Mouse (Mus musculus) layer of hippocampus, adult 9-10 months (tissue): ENCODE data around the gene Nmrk2.

Experiments
- DNase-seq: peaks from one replicate; pipeline ENCODE4 v3.0.0; 2022; ENCODE audit warnings: low spot score

The Nmrk2 gene

DNA sequence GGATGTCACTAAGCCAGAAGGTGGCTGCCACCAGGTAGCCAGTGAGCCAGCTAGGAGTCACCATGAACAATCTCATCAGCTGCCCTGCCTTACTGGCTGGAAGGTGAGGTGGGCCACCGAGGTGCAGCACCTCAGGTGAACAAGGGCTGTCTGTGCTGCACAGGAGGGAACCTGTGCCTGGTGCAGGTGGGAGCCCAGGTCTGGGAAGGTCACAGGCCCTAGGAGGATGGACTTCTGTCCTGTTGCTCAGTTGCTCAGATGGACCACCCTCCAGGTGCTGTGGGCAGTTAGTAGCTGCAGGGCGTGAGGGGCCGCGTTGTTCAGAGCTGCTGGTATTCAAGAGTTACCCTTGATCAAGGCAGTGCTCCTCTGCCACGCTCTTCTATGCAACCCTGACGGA, 15.0 kb upstream of the Nmrk2 start:
- DNase-seq: no peak

DNA sequence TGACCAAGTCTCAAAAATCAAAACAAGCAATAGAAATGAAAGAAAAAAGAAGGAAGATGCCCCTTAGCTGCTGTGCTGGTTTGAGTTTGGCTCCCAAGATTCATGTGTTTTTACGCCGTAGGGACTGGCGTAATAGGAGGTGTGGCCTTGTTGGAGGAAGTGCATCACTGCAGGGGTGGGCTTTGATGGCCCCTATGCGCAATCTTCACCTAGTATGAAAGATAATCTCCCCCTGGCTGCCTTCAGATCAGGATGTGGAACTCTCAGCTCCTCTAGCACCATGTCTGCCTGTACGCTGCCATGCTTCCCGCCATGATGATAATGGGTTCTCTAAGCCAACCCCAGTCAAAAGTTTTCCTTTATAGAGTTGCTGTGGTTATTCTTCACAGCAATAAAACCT, 14.4 kb upstream of the Nmrk2 start:
- no peak for DNase-seq

GRCm38 (mm10) chr10:81210154-81210553, 8.3 kb upstream of the Nmrk2 start:
- DNase-seq: no peak

DNA sequence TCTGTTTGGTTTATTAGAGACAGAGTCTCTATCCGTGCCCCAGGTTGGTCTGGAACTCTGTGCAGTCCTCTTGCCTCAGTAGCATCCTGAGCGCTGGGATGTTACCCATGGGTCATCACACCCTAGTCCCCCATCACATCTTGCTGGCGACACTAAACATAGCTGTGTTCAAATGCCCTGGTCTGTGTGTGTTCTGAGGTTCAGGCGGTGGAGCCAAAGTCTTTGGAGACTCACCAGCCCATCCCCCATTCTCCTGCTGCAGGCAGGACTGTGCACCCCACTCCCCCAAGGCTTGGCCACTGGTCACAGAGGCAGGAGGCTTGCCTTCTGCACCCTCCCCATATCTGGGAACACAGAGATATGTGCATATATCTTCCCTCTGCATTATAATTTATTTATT, 2.3 kb upstream of the Nmrk2 start:
- no peak for DNase-seq

GRCm38 (mm10) chr10:81202978-81203720, 1.3 kb upstream of the Nmrk2 start:
- DNase-seq: no peak

- no peak for DNase-seq
These were observed 1.1 kb downstream of the Nmrk2 start for GRCm38 (mm10) chr10:81200605-81201287.

DNA sequence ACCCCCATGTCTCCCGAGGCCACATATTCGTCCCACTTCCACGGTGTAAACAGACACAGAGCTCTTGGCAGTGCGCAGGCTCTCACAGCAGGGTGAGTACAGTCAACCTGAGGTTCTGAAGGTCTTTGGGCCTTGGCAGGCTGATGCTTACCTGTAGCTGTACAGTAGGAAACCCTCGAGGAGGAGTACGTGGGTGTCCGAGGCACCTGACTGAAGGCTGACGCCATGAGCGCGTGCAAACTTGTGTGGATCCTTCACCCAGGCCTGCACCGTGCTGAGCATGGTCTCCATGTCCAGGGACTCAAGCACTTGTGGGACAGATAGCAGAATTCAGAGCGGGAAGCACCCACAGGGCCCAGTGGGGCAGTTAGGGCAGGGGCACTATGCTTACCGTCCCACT, 1.7 kb downstream of the Nmrk2 start:
- no peak for DNase-seq

DNA sequence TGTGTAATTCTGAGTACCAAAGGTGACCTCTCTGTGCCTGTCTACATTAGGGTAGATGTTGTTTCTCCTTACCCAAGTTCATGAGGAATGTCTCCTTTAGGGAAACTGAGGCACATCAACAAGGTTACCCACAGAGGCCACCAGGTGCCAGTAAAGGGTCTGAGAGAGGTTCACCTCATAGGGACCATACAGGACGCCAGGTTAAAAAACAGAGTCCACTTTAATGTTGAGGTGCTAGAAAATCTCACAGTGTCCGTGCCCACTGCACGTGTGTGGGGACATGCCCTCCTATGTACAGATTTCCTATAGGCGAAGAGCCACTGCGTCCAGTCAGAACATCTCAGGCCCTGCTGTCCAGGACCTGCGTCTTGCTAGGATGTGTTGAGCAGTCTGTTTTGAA, 2.9 kb downstream of the Nmrk2 start:
- DNase-seq: no peak

- DNase-seq: no peak
These were observed 3.6 kb downstream of the Nmrk2 start for GRCm38 (mm10) chr10:81198230-81198629.

DNA sequence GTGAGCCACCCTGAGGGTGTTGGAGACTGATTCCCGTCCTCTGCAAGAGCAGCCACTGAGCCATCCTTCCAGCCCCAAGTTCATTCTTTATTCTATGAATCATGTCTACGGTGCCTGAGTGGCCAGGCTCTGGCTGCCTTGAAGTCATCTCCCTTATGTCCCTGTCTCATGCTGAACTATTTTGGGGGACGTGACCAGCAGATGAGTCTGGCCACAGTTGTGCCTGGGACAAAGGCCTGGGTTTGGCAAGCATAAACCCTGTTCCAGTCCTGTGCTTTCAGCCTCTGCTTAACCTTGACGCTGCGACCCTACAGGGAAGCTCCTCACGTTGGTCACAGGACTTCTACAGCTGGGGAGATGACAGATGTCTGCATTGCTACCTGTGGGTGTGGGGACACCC, 4.5 kb downstream of the Nmrk2 start:
- no peak for DNase-seq

DNA sequence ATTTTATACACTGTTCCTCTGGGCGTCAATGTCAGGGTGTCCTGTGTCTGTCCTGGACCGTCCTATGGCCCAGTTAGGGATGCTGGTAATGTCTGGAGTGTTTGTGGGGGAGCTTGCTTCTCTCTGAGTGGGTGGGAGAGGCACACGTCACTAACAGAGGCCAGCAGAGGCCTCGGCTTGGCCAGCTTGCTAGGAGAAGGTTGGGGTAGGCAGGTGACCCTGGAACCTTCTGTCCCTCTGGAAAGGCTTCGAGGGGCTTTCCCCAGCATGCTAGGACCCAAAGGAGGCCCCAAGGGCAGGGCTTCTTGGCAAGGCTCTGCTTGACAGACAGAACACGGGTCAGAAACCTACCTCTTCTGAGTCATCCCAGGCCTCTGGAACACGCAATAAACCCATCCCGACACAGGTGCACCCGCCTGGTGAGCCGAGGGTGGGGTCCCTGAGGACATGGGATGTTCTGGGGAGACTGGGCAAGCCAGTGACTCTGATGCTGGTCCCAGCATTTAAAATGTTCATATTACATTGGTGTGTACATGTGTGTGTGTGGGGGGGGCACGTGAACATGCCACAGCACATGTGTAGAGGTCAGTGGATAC, 5.3 kb downstream of the Nmrk2 start:
- DNase-seq: no peak

DNA sequence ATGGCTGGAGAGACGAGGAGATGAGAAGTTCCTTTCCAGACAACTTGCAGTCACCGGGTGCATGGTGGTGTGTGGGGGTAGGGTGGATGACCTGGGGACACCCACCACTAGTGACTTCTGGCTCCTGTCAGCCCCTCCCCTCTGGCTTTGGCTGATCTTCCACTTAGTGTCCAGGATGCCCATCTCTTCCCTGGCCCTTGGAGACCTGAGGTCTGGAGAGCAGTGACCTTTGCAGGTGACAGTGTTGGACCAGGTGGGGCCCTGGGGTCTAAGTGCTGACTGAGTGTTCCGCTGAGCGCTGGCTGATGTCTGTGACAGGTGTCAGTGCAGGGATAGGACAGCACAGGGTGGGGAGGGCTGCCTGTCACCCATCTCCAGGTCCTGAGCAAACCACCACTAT, 6.6 kb downstream of the Nmrk2 start:
- DNase-seq: no peak

- DNase-seq: no peak
These were observed 7.7 kb downstream of the Nmrk2 start for GRCm38 (mm10) chr10:81193991-81194774.

DNA sequence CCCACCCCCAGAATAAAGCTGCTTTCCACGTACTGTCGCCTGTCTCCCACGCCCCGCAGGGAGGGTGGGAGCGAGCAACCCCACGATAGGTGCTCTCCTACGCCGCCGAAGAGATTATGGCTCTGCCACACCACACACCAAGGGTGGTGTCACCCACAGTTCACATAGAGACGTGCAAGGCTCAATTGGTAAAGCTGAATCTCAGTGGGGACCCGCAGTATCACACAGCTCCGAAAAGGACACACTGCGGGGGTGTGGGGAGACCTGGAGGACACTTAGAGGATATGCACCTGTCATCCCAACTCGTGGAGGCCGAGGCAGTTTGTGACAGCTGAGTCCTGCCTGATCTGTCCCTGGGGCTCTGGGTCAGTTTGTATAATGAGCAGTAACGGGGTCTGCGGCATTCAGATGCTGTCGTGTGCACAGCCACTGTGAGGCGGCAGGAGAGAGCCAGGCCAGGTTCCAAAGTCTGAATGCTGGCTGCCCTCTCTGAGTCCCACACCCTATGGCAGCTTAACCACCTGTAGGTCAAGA, 8.8 kb downstream of the Nmrk2 start:
- DNase-seq: no peak

DNA sequence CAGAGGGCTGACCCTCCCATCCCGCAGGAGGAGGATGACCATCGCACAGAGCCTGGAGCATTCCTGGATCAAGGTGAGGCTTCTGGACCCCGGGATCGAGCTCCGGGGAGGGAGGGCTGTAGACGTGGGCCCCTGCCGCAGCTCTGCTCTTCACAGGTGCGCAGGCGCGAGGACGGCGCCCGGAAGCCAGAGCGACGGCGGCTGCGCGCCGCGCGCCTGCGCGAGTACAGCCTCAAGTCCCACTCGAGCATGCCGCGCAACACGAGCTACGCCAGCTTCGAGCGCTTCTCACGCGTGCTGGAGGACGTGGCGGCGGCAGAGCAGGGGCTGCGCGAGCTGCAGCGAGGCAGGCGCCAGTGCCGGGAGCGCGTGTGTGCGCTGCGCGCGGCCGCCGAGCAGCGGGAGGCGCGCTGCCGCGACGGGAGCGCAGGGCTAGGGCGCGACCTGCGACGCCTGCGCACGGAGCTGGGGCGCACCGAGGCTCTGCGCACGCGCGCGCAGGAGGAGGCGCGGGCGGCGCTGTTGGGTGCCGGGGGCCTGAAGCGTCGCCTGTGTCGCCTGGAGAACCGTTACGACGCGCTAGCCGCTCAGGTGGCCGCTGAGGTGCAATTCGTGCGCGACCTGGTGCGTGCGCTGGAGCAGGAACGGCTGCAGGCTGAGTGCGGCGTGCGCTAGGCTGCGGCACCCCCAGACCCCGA, 9.4 kb downstream of the Nmrk2 start:
- DNase-seq: peak; percentile 74

DNA sequence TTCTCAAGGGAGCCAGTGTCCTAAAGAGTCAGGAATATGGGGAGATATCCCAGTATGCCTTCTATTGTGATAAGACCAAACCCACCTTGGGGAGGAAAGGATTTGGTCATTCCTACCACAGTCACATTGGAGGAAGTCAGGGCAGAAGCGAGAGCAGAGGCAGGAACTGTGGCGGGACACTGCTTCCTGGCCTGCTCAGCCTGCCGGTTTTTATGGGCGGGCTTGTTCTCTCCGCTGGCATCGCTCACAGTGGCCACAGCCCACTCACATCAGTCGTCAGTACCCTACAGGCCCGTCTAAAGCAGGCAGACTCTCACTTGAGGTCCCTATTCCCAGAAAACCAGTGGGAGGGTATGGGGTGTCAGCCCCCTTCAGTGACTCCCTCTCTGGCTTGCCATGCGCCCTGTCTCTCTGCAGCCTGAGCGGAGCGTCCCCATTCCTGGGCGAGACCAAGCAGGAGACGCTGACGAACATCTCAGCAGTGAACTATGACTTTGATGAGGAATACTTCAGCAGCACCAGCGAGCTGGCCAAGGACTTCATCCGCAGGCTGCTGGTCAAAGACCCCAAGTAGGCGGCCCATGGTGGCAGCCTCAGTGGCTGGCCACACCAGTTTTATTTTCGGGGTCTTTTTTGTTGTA, 10.4 kb downstream of the Nmrk2 start:
- no peak for DNase-seq

- DNase-seq: no peak
These were observed 10.9 kb downstream of the Nmrk2 start for GRCm38 (mm10) chr10:81190912-81191321.

- no peak for DNase-seq
These were observed 11.5 kb downstream of the Nmrk2 start for GRCm38 (mm10) chr10:81190236-81190911.

GRCm38 (mm10) chr10:81189821-81190220, 12.0 kb downstream of the Nmrk2 start:
- DNase-seq: no peak

- no peak for DNase-seq
These were observed 14.7 kb downstream of the Nmrk2 start for GRCm38 (mm10) chr10:81187161-81187560.

GRCm38 (mm10) chr10:81184765-81185164, 17.1 kb downstream of the Nmrk2 start:
- no peak for DNase-seq
